24 mouse cellular contexts compared by ENCODE assay signal in genomic region chr11:102443740-102444139, GRCm38 (mm10). TPM values are rescaled to one million over a fixed set of nuclear protein-coding genes. Genes with fewer than 3 reads are reported as not detected.
DNase-seq lines count a peak whose midpoint lies in the region; ATAC-seq lines count a peak whose summit lies in the region.
"Had no signal": no experiment of that assay in that cellular context is flagged by ENCODE, and none has a peak within 500 bp of the region (broad histone marks: within the 10 kb centered on the region; RNA-seq: fewer than 3 reads in every experiment).

No protein-coding gene starts in this region.

- peak overlapping the region; percentile 12; the same call in 1 of the 2 replicates for H3K4me3 ChIP-seq in forebrain, embryonic 10.5 days
- no peak overlapping the region for H3K4me3 ChIP-seq in forebrain, embryonic 12.5 days (replicated peaks)
- H3K4me3 ChIP-seq in heart, embryonic 13.5 days, result no peak overlapping the region
- H3K4me3 ChIP-seq in limb, embryonic 12.5 days (replicated peaks), result no peak overlapping the region
- no peak overlapping the region for H3K4me3 ChIP-seq in limb, embryonic 10.5 days
- H3K4me3 ChIP-seq: gastrocnemius, adult 2 months; hindbrain, embryonic 10.5 days; kidney, embryonic 15.5 days; liver, embryonic 13.5 days had no signal

- peaks cover 45% of the 10 kb centered on the region for H3K27me3 ChIP-seq in forebrain, embryonic 10.5 days (ENCODE audit: poor library complexity, severe bottlenecking)
- H3K27me3 ChIP-seq in forebrain, embryonic 12.5 days, result peaks cover 25% of the 10 kb centered on the region
- peaks cover 21% of the 10 kb centered on the region for H3K27me3 ChIP-seq in heart, embryonic 13.5 days (replicated peaks)
- peaks cover 25% of the 10 kb centered on the region for H3K27me3 ChIP-seq in limb, embryonic 12.5 days
- peaks cover 39% of the 10 kb centered on the region for H3K27me3 ChIP-seq in limb, embryonic 10.5 days (ENCODE audit: low read depth, poor library complexity, severe bottlenecking)
- H3K27me3 ChIP-seq: Patski had no signal

- no peak for DNase-seq in forebrain, embryonic 10.5 days (ENCODE audit: extremely low spot score, low spot score)
- no peak for DNase-seq in heart, adult 18-20 months
- DNase-seq in limb, embryonic 10.5 days (ENCODE audit: low spot score), result no peak
- DNase-seq in adrenal gland, postnatal 4 days (ENCODE audit: low spot score in 2 of 2), result no peak
- DNase-seq: adrenal gland, postnatal 36 days; B cell, adult 2 months; gastrocnemius, adult 2 months; liver, embryonic 13.5 days; lung, adult 2 months; lung, postnatal 14 days; midbrain, embryonic 14.5 days; thymus, adult 18-20 months; thymus, postnatal 36 days had no signal

- H3K9ac ChIP-seq in forebrain, embryonic 12.5 days, result no peak overlapping the region
- H3K9ac ChIP-seq in heart, embryonic 13.5 days, result peak overlapping the region; percentile 58
- H3K9ac ChIP-seq in limb, embryonic 12.5 days (replicated peaks), result 0 out of 2 replicates have a peak overlapping the region, but pooled peaks have one; percentile 1
- H3K9ac ChIP-seq: kidney, embryonic 15.5 days; liver, embryonic 13.5 days had no signal

- ATAC-seq in forebrain, embryonic 12.5 days (ENCODE audit: low FRiP score), result no peak
- ATAC-seq in heart, embryonic 13.5 days (ENCODE audit: extremely low read depth, insufficient number of reproducible peaks, low FRiP score, low TSS enrichment), result no peak
- ATAC-seq in limb, embryonic 12.5 days (ENCODE audit: insufficient number of reproducible peaks, insufficient read depth, low FRiP score, low TSS enrichment, low read depth), result no peak
- ATAC-seq: intestine, postnatal 0 days; Patski had no signal

- no peak overlapping the region for H3K27ac ChIP-seq in forebrain, embryonic 10.5 days
- no peak overlapping the region for H3K27ac ChIP-seq in forebrain, embryonic 12.5 days
- H3K27ac ChIP-seq in heart, embryonic 13.5 days (replicated peaks), result no peak overlapping the region
- H3K27ac ChIP-seq in limb, embryonic 12.5 days, result no peak overlapping the region
- no peak overlapping the region for H3K27ac ChIP-seq in limb, embryonic 10.5 days
- H3K27ac ChIP-seq: gastrocnemius, adult 2 months; hindbrain, embryonic 10.5 days; kidney, embryonic 15.5 days; liver, embryonic 13.5 days had no signal

- WGBS in forebrain, embryonic 10.5 days, result 72% methylated on average over 12 of the region's 12 CpGs
- WGBS in forebrain, embryonic 12.5 days, result 74% methylated on average over 12 of the region's 12 CpGs
- WGBS in heart, embryonic 13.5 days, result 30% methylated on average over 12 of the region's 12 CpGs
- WGBS in limb, embryonic 12.5 days, result 55% methylated on average over 12 of the region's 12 CpGs
- 48% methylated on average over 12 of the region's 12 CpGs for WGBS in limb, embryonic 10.5 days

- peaks cover 54% of the 10 kb centered on the region for H3K36me3 ChIP-seq in forebrain, embryonic 10.5 days (replicated peaks)
- peaks cover 52% of the 10 kb centered on the region for H3K36me3 ChIP-seq in forebrain, embryonic 12.5 days (replicated peaks)
- peaks cover 51% of the 10 kb centered on the region for H3K36me3 ChIP-seq in heart, embryonic 13.5 days
- H3K36me3 ChIP-seq in limb, embryonic 12.5 days, result peaks cover 52% of the 10 kb centered on the region
- H3K36me3 ChIP-seq in limb, embryonic 10.5 days, result peaks cover 55% of the 10 kb centered on the region
- H3K36me3 ChIP-seq: G1E; liver, embryonic 13.5 days had no signal

- H3K4me1 ChIP-seq in forebrain, embryonic 10.5 days, result peaks cover 58% of the 10 kb centered on the region
- H3K4me1 ChIP-seq in forebrain, embryonic 12.5 days, result peaks cover 50% of the 10 kb centered on the region
- H3K4me1 ChIP-seq in heart, embryonic 13.5 days, result peaks cover 47% of the 10 kb centered on the region
- peaks cover 41% of the 10 kb centered on the region for H3K4me1 ChIP-seq in limb, embryonic 12.5 days (replicated peaks)
- peaks cover 53% of the 10 kb centered on the region for H3K4me1 ChIP-seq in limb, embryonic 10.5 days

- H3K4me2 ChIP-seq in forebrain, embryonic 12.5 days, result no peak overlapping the region
- H3K4me2 ChIP-seq in heart, embryonic 13.5 days, result peak overlapping the region; percentile 30
- H3K4me2 ChIP-seq in limb, embryonic 12.5 days, result no peak overlapping the region
- H3K4me2 ChIP-seq: kidney, embryonic 15.5 days; liver, embryonic 13.5 days had no signal

- no peaks in the 10 kb centered on the region for H3K9me3 ChIP-seq in forebrain, embryonic 10.5 days
- H3K9me3 ChIP-seq in forebrain, embryonic 12.5 days, result no peaks in the 10 kb centered on the region
- no peaks in the 10 kb centered on the region for H3K9me3 ChIP-seq in heart, embryonic 13.5 days
- no peaks in the 10 kb centered on the region for H3K9me3 ChIP-seq in limb, embryonic 12.5 days
- H3K9me3 ChIP-seq in limb, embryonic 10.5 days (replicated peaks), result no peaks in the 10 kb centered on the region
- H3K9me3 ChIP-seq: G1E; hindbrain, embryonic 10.5 days; kidney, embryonic 15.5 days; liver, embryonic 13.5 days had no signal

RNA-seq across cellular contexts. Expression of gene Fam171a2, which starts 3.7 kb away (rescaled TPM):
- 2.2 and 2.8 TPM in 2 replicates for polyA plus RNA-seq in forebrain, embryonic 10.5 days (2016; fragmentation: Nextera tagmentation; extraction: Ambion mirVana)
- polyA plus RNA-seq in forebrain, embryonic 12.5 days (2016; fragmentation: Nextera tagmentation; extraction: Ambion mirVana), result 13.3 and 15.2 TPM in 2 replicates
- polyA plus RNA-seq in heart, embryonic 13.5 days (2015; fragmentation: Nextera tagmentation; extraction: Ambion mirVana), result 2.8 and 2.9 TPM in 2 replicates
- total RNA-seq in heart, adult 18-20 months (2021), result 1 to 10 TPM; 3.4 to 4.8 TPM
- 9.7 and 10.7 TPM in 2 replicates for polyA plus RNA-seq in limb, embryonic 12.5 days (2016; fragmentation: Nextera tagmentation; extraction: Ambion mirVana)
- polyA plus RNA-seq in limb, embryonic 10.5 days (2016; fragmentation: Nextera tagmentation; extraction: Ambion mirVana), result 3.7 and 4.2 TPM in 2 replicates
- 10 to 100 TPM; 22.5 to 22.9 TPM for total RNA-seq in adrenal gland, postnatal 4 days (2021)
- total RNA-seq: CH12.LX; granulocyte monocyte progenitor cell, adult 5-6 weeks had no signal

RNA-seq across cellular contexts. Expression of gene Grn, which starts 13.6 kb away (rescaled TPM):
- polyA plus RNA-seq in forebrain, embryonic 10.5 days (2016; fragmentation: Nextera tagmentation; extraction: Ambion mirVana), result 66.2 and 70.1 TPM in 2 replicates
- 55.5 and 57.6 TPM in 2 replicates for polyA plus RNA-seq in forebrain, embryonic 12.5 days (2016; fragmentation: Nextera tagmentation; extraction: Ambion mirVana)
- polyA plus RNA-seq in heart, embryonic 13.5 days (2015; fragmentation: Nextera tagmentation; extraction: Ambion mirVana), result 220 and 224 TPM in 2 replicates
- total RNA-seq in heart, adult 18-20 months (2021), result 10 to 100 TPM; 82.0 to 98.0 TPM
- polyA plus RNA-seq in limb, embryonic 12.5 days (2016; fragmentation: Nextera tagmentation; extraction: Ambion mirVana), result 101 and 106 TPM in 2 replicates
- polyA plus RNA-seq in limb, embryonic 10.5 days (2016; fragmentation: Nextera tagmentation; extraction: Ambion mirVana), result 78.5 and 93.2 TPM in 2 replicates
- 100 to 1,000 TPM; 170 to 175 TPM for total RNA-seq in adrenal gland, postnatal 4 days (2021)

RNA-seq across cellular contexts. Expression of gene Itga2b, which starts 26.2 kb away (rescaled TPM):
- polyA plus RNA-seq in forebrain, embryonic 10.5 days (2016; fragmentation: Nextera tagmentation; extraction: Ambion mirVana), result 5.0 and 6.4 TPM in 2 replicates
- polyA plus RNA-seq in forebrain, embryonic 12.5 days (2016; fragmentation: Nextera tagmentation; extraction: Ambion mirVana), result 3.5 and 4.5 TPM in 2 replicates
- 10.5 and 11.3 TPM in 2 replicates for polyA plus RNA-seq in heart, embryonic 13.5 days (2015; fragmentation: Nextera tagmentation; extraction: Ambion mirVana)
- total RNA-seq in heart, adult 18-20 months (2021), result 1 to 10 TPM; 4.1 to 4.4 TPM
- 6.9 and 7.0 TPM in 2 replicates for polyA plus RNA-seq in limb, embryonic 12.5 days (2016; fragmentation: Nextera tagmentation; extraction: Ambion mirVana)
- 4.6 and 5.3 TPM in 2 replicates for polyA plus RNA-seq in limb, embryonic 10.5 days (2016; fragmentation: Nextera tagmentation; extraction: Ambion mirVana)
- total RNA-seq in adrenal gland, postnatal 4 days (2021), result 1 to 10 TPM; 6.1 to 8.4 TPM

RNA-seq across cellular contexts. Expression of gene Slc25a39, which starts 36.0 kb away (rescaled TPM):
- polyA plus RNA-seq in forebrain, embryonic 10.5 days (2016; fragmentation: Nextera tagmentation; extraction: Ambion mirVana), result 255 and 262 TPM in 2 replicates
- polyA plus RNA-seq in forebrain, embryonic 12.5 days (2016; fragmentation: Nextera tagmentation; extraction: Ambion mirVana), result 173 TPM in 2 replicates
- polyA plus RNA-seq in heart, embryonic 13.5 days (2015; fragmentation: Nextera tagmentation; extraction: Ambion mirVana), result 287 and 294 TPM in 2 replicates
- 100 to 1,000 TPM; 187 to 194 TPM for total RNA-seq in heart, adult 18-20 months (2021)
- 164 and 174 TPM in 2 replicates for polyA plus RNA-seq in limb, embryonic 12.5 days (2016; fragmentation: Nextera tagmentation; extraction: Ambion mirVana)
- 209 and 242 TPM in 2 replicates for polyA plus RNA-seq in limb, embryonic 10.5 days (2016; fragmentation: Nextera tagmentation; extraction: Ambion mirVana)
- 100 to 1,000 TPM; 254 to 261 TPM for total RNA-seq in adrenal gland, postnatal 4 days (2021)

RNA-seq across cellular contexts. Expression of gene Rundc3a, which starts 50.5 kb away (rescaled TPM):
- 10.5 and 13.5 TPM in 2 replicates for polyA plus RNA-seq in forebrain, embryonic 10.5 days (2016; fragmentation: Nextera tagmentation; extraction: Ambion mirVana)
- polyA plus RNA-seq in forebrain, embryonic 12.5 days (2016; fragmentation: Nextera tagmentation; extraction: Ambion mirVana), result 103 and 113 TPM in 2 replicates
- 1.1 and 1.7 TPM in 2 replicates for polyA plus RNA-seq in heart, embryonic 13.5 days (2015; fragmentation: Nextera tagmentation; extraction: Ambion mirVana)
- under 1 TPM in 1 of 2 experiments, not detected in 1; 0.64 TPM for total RNA-seq in heart, adult 18-20 months (2021)
- polyA plus RNA-seq in limb, embryonic 12.5 days (2016; fragmentation: Nextera tagmentation; extraction: Ambion mirVana), result 1.7 and 2.3 TPM in 2 replicates
- polyA plus RNA-seq in limb, embryonic 10.5 days (2016; fragmentation: Nextera tagmentation; extraction: Ambion mirVana), result 1.2 and 1.3 TPM in 2 replicates
- 10 to 100 TPM; 59.3 to 61.2 TPM for total RNA-seq in adrenal gland, postnatal 4 days (2021)
- total RNA-seq: gastrocnemius, adult 2 months; granulocyte monocyte progenitor cell, adult 5-6 weeks; megakaryocyte progenitor cell, adult 5-6 weeks had no signal
- polyA plus RNA-seq: G1E had no signal
